Mouse (Mus musculus): ENCODE data around the gene 4930503B20Rik. TPM values are rescaled to one million over a fixed set of nuclear protein-coding genes. Genes with fewer than 3 reads are reported as not detected.

4930503B20Rik gene
- total RNA-seq, 2 experiments from 2014 or later = 0.05 TPM; not detected in 1

- no peak for ATAC-seq (replicated peaks; ENCODE audit: poor library complexity, severe bottlenecking)
These were observed 48.6 kb downstream of the 4930503B20Rik start for GRCm38 (mm10) chr3:146602531-146602930.

- no peak for ATAC-seq (replicated peaks; ENCODE audit: poor library complexity, severe bottlenecking)
These were observed 49.9 kb downstream of the 4930503B20Rik start for GRCm38 (mm10) chr3:146601205-146601604.

GRCm38 (mm10) chr3:146599198-146599900 is 51.8 kb downstream of the 4930503B20Rik start:
- no peak for ATAC-seq (replicated peaks; ENCODE audit: poor library complexity, severe bottlenecking)

- no peak for ATAC-seq (replicated peaks; ENCODE audit: poor library complexity, severe bottlenecking)
These were observed 52.7 kb downstream of the 4930503B20Rik start for GRCm38 (mm10) chr3:146598411-146598810.

GRCm38 (mm10) chr3:146596864-146597263 is 54.3 kb downstream of the 4930503B20Rik start:
- ATAC-seq (replicated peaks; ENCODE audit: poor library complexity, severe bottlenecking) = no peak

- ATAC-seq (replicated peaks; ENCODE audit: poor library complexity, severe bottlenecking) = no peak
These were observed 54.7 kb downstream of the 4930503B20Rik start for GRCm38 (mm10) chr3:146596387-146596786.

- ATAC-seq (replicated peaks; ENCODE audit: poor library complexity, severe bottlenecking) = no peak
These were observed 55.7 kb downstream of the 4930503B20Rik start for GRCm38 (mm10) chr3:146595440-146595839.

Other genes with a start within 250 kb of the 4930503B20Rik start
- 7.6 and 13.9 TPM in 2 replicates for gene Ssx2ip, start 246.7 kb downstream of the 4930503B20Rik start, total RNA-seq (2014; fragmentation: Nextera tagmentation)
- gene Ssx2ip, start 246.7 kb downstream of the 4930503B20Rik start, total RNA-seq (2017) = 17.7 and 19.8 TPM in 2 replicates
- 4.7 and 10.5 TPM in 2 replicates for gene Ctbs, start 201.5 kb downstream of the 4930503B20Rik start, total RNA-seq (2014; fragmentation: Nextera tagmentation)
- gene Ctbs, start 201.5 kb downstream of the 4930503B20Rik start, total RNA-seq (2017) = 7.3 and 10.9 TPM in 2 replicates
- 4.6 and 6.4 TPM in 2 replicates for gene Spata1, start 151.6 kb downstream of the 4930503B20Rik start, total RNA-seq (2014; fragmentation: Nextera tagmentation)
- gene Spata1, start 151.6 kb downstream of the 4930503B20Rik start, total RNA-seq (2017) = 7.9 and 27.0 TPM in 2 replicates
- gene Gng5, start 151.5 kb downstream of the 4930503B20Rik start, total RNA-seq (2014; fragmentation: Nextera tagmentation) = 393 and 432 TPM in 2 replicates
- gene Gng5, start 151.5 kb downstream of the 4930503B20Rik start, total RNA-seq (2017) = 166 and 178 TPM in 2 replicates
- gene Rpf1, start 129.9 kb downstream of the 4930503B20Rik start, total RNA-seq (2014; fragmentation: Nextera tagmentation) = 60.8 and 77.7 TPM in 2 replicates
- gene Rpf1, start 129.9 kb downstream of the 4930503B20Rik start, total RNA-seq (2017) = 90.3 and 93.0 TPM in 2 replicates
- gene Uox, start 80.9 kb downstream of the 4930503B20Rik start, total RNA-seq (2014; fragmentation: Nextera tagmentation) = not detected in 2 replicates
- gene Uox, start 80.9 kb downstream of the 4930503B20Rik start, total RNA-seq (2017) = not detected in 2 replicates
- not detected in 2 replicates for gene Dnase2b, start 35.7 kb downstream of the 4930503B20Rik start, total RNA-seq (2014; fragmentation: Nextera tagmentation)
- gene Dnase2b, start 35.7 kb downstream of the 4930503B20Rik start, total RNA-seq (2017) = not detected in 2 replicates
- gene Samd13, start 34.3 kb upstream of the 4930503B20Rik start, total RNA-seq (2014; fragmentation: Nextera tagmentation) = 1.9 TPM in 1 of 2 replicates, not detected in the other
- 0.36 and 2.2 TPM in 2 replicates for gene Samd13, start 34.3 kb upstream of the 4930503B20Rik start, total RNA-seq (2017)
- 59.3 and 64.8 TPM in 2 replicates for gene Prkacb, start 161.7 kb upstream of the 4930503B20Rik start, total RNA-seq (2014; fragmentation: Nextera tagmentation)
- gene Prkacb, start 161.7 kb upstream of the 4930503B20Rik start, total RNA-seq (2017) = 78.1 and 85.3 TPM in 2 replicates
- not detected in 2 replicates for gene Ttll7, start 201.1 kb upstream of the 4930503B20Rik start, total RNA-seq (2014; fragmentation: Nextera tagmentation)
- gene Ttll7, start 201.1 kb upstream of the 4930503B20Rik start, total RNA-seq (2017) = 0.21 TPM in 1 of 2 replicates, not detected in the other